Mouse (Mus musculus) thymus, adult 2 months (tissue): ENCODE results near the gene Tcl1b1. TPM values are rescaled to one million over a fixed set of nuclear protein-coding genes. Genes with fewer than 3 reads are reported as not detected.

Experiments used
- DNase-seq: peaks from one replicate; pipeline ENCODE4 v3.0.0; 2021
- H3K27ac ChIP-seq: fragments of 200-500 bp; 2 replicates; pipeline ENCODE4 v1.5.1; 2012; ENCODE audit warnings: low read length, control low read depth; ENCODE audit not compliant: control insufficient read depth, insufficient read depth
- H3K27me3 ChIP-seq: fragments of 200-500 bp; 2 replicates; pipeline ENCODE4 v1.6.1; 2012; ENCODE audit warnings: mild to moderate bottlenecking, low read length, moderate library complexity, mixed read lengths; ENCODE audit not compliant: control insufficient read depth, insufficient read depth
- H3K36me3 ChIP-seq: fragments of 200-500 bp; 2 replicates; pipeline ENCODE4 v1.6.1; 2012; ENCODE audit warnings: mild to moderate bottlenecking, low read length, moderate library complexity; ENCODE audit not compliant: control insufficient read depth, insufficient read depth
- H3K4me1 ChIP-seq: fragments of 200-500 bp; replicated peaks from 2 replicates; pipeline ENCODE4 v1.6.1; 2012; ENCODE audit warnings: low read length; ENCODE audit not compliant: control insufficient read depth, insufficient read depth
- H3K4me3 ChIP-seq: fragments of 200-500 bp; 2 replicates; pipeline ENCODE4 v1.5.1; 2012; ENCODE audit warnings: mild to moderate bottlenecking, low read length, control low read depth, moderate library complexity; ENCODE audit not compliant: control insufficient read depth, insufficient read depth
- CTCF ChIP-seq: fragments of 200-500 bp; IDR thresholded peaks from 2 replicates; pipeline ENCODE4 v1.5.1; 2012; ENCODE audit warnings: mild to moderate bottlenecking, control low read depth, low read length, moderate library complexity, borderline replicate concordance; ENCODE audit not compliant: control insufficient read depth, poor library complexity, insufficient read depth; ENCODE audit errors: extremely low read depth
- POLR2A ChIP-seq: fragments of 200-500 bp; IDR thresholded peaks from 2 replicates; pipeline ENCODE4 v1.6.1; 2012; ENCODE audit warnings: mild to moderate bottlenecking, low read length, control low read depth, moderate library complexity; ENCODE audit not compliant: control insufficient read depth, poor library complexity, insufficient read depth; ENCODE audit errors: extremely low read depth
- WGBS: fragments of 180-500 bp; shearing (Covaris S2); methylation state at CpG from one replicate; pipeline ENCODE4 v1.1.7; 2018; 5-methylcytosine and 5-hydroxymethylcytosine counted together
- polyA plus RNA-seq: library from polyadenylated mRNA; depleted of rRNA; stranded (reverse); fragments of >200 nt; gene quantifications from 2 replicates; pipeline ENCODE4 v1.2.3, GENCODE M21; 2012; rRNA removed

Tcl1b1 gene
- polyA plus RNA-seq, 1 experiment, result not detected

- TF ChIP-seq POLR2A, result no peak
- no peak for TF ChIP-seq CTCF
- no peaks in the 10 kb centered on the region for H3K27me3 ChIP-seq
- no peak overlapping the region for H3K4me3 ChIP-seq
- no peak for DNase-seq
- no peaks in the 10 kb centered on the region for H3K36me3 ChIP-seq
- H3K27ac ChIP-seq, result no peak overlapping the region
- H3K4me1 ChIP-seq, result no peaks in the 10 kb centered on the region
- 37% methylated on average over 1 of the region's 1 CpGs for whole genome bisulfite sequencing
These were observed 47.6 kb downstream of the Tcl1b1 start for GRCm38 (mm10) chr12:105207071-105207470.

GRCm38 (mm10) chr12:105208441-105208840 is 49.0 kb downstream of the Tcl1b1 start:
- 93% methylated on average over 1 of the region's 1 CpGs for WGBS
- no peak overlapping the region for H3K4me3 ChIP-seq
- TF ChIP-seq POLR2A (no peak), CTCF (no peak)
- no peak overlapping the region for H3K27ac ChIP-seq
- no peaks in the 10 kb centered on the region for H3K4me1 ChIP-seq
- no peak for DNase-seq
- H3K36me3 ChIP-seq, result no peaks in the 10 kb centered on the region
- no peaks in the 10 kb centered on the region for H3K27me3 ChIP-seq

- no peak for TF ChIP-seq POLR2A
- TF ChIP-seq CTCF, result no peak
- no peak overlapping the region for H3K4me3 ChIP-seq
- no peaks in the 10 kb centered on the region for H3K4me1 ChIP-seq
- 95% methylated on average over 7 of the region's 7 CpGs for WGBS
- no peaks in the 10 kb centered on the region for H3K36me3 ChIP-seq
- no peak for DNase-seq
- no peaks in the 10 kb centered on the region for H3K27me3 ChIP-seq
- H3K27ac ChIP-seq, result no peak overlapping the region
These were observed 49.7 kb downstream of the Tcl1b1 start for GRCm38 (mm10) chr12:105209231-105209630.

Other genes with a start within 250 kb of the Tcl1b1 start
- 16.4 and 20.1 TPM in 2 replicates for gene Syne3, start 149.9 kb upstream of the Tcl1b1 start, polyA plus RNA-seq
- 66.6 and 68.4 TPM in 2 replicates for gene Glrx5, start 127.0 kb upstream of the Tcl1b1 start, polyA plus RNA-seq
- gene Tcl1b2, start 13.7 kb upstream of the Tcl1b1 start, polyA plus RNA-seq, result not detected in 2 replicates
- gene Tcl1b5, start 16.7 kb downstream of the Tcl1b1 start, polyA plus RNA-seq, result 0.12 TPM in 1 of 2 replicates, not detected in the other
- not detected in 2 replicates for gene Tcl1b3, start 31.4 kb downstream of the Tcl1b1 start, polyA plus RNA-seq
- gene Tcl1b4, start 42.3 kb downstream of the Tcl1b1 start, polyA plus RNA-seq, result not detected in 2 replicates
- gene Tcl1, start 63.1 kb downstream of the Tcl1b1 start, polyA plus RNA-seq, result 0.18 TPM in 1 of 2 replicates, not detected in the other
- gene Tunar, start 174.2 kb downstream of the Tcl1b1 start, polyA plus RNA-seq, result 0.05 TPM in 1 of 2 replicates, not detected in the other